Mouse (Mus musculus): ENCODE results near the gene Aph1a. TPM values are rescaled to one million over a fixed set of nuclear protein-coding genes. Genes with fewer than 3 reads are reported as not detected.
A peak's percentile ranks its signal among the peaks of the same experiment; 100 is the strongest.

Aph1a gene
- polyA plus RNA-seq, 1 experiment: 44.3 TPM

GRCm38 (mm10) chr3:95928658-95929503 lies 35.1 kb downstream of the Aph1a start, which contains the start of gene Anp32e:
Gene Anp32e (plus strand): TSS chr3:95929246.
- Histone ChIP-seq H3K9me3 (replicated peaks; ENCODE audit: control insufficient read depth, insufficient read depth, low read length, poor library complexity, severe bottlenecking) (no peaks in the 10 kb centered on the region), H3K9ac (ENCODE audit: low read depth, poor library complexity, severe bottlenecking) (peak within 1 kb of the TSS; percentile 99), H3K4me1 (ENCODE audit: control insufficient read depth, insufficient read depth, low read length) (no peaks in the 10 kb centered on the region), H3K27me3 (ENCODE audit: control insufficient read depth, insufficient read depth, low read length, poor library complexity, severe bottlenecking) (no peaks in the 10 kb centered on the region), H3K4me3 (ENCODE audit: low read depth, low read length) (peak within 1 kb of the TSS; percentile 99), H3K27ac (ENCODE audit: insufficient read depth, low read length) (peak within 1 kb of the TSS; percentile 59), H3K36me3 (ENCODE audit: control insufficient read depth, insufficient read depth, low read length, poor library complexity, severe bottlenecking) (peaks cover 7% of the 10 kb centered on the region)
- peak; percentile 46 for TF ChIP-seq POLR2A (IDR thresholded peaks at IDR 0.05; ENCODE audit: insufficient read depth, low read length)
- TF ChIP-seq CTCF (IDR thresholded peaks at IDR 0.05; ENCODE audit: low read depth, low read length): no peak
- TF ChIP-seq EP300 (IDR thresholded peaks at IDR 0.05; ENCODE audit: insufficient read depth, low read depth, low read length): 0 out of 2 replicates have a peak, but pooled peaks have one; percentile 35

- TF ChIP-seq POLR2A (IDR thresholded peaks at IDR 0.05; ENCODE audit: insufficient read depth, low read length): no peak
- no peak for TF ChIP-seq CTCF (IDR thresholded peaks at IDR 0.05; ENCODE audit: low read depth, low read length)
- no peak for TF ChIP-seq EP300 (IDR thresholded peaks at IDR 0.05; ENCODE audit: insufficient read depth, low read depth, low read length)
- H3K27me3 ChIP-seq (ENCODE audit: control insufficient read depth, insufficient read depth, low read length, poor library complexity, severe bottlenecking): no peaks in the 10 kb centered on the region
- no peaks in the 10 kb centered on the region for H3K4me1 ChIP-seq (ENCODE audit: control insufficient read depth, insufficient read depth, low read length)
- H3K9ac ChIP-seq (ENCODE audit: low read depth, poor library complexity, severe bottlenecking): peak overlapping the region; percentile 99
- peaks cover 16% of the 10 kb centered on the region for H3K36me3 ChIP-seq (ENCODE audit: control insufficient read depth, insufficient read depth, low read length, poor library complexity, severe bottlenecking)
- H3K4me3 ChIP-seq (ENCODE audit: low read depth, low read length): peak overlapping the region; percentile 99
- 0 out of 2 replicates have a peak overlapping the region, but pooled peaks have one; percentile 59 for H3K27ac ChIP-seq (ENCODE audit: insufficient read depth, low read length)
- no peaks in the 10 kb centered on the region for H3K9me3 ChIP-seq (replicated peaks; ENCODE audit: control insufficient read depth, insufficient read depth, low read length, poor library complexity, severe bottlenecking)
These were observed 36.1 kb downstream of the Aph1a start for GRCm38 (mm10) chr3:95929581-95930470.

GRCm38 (mm10) chr3:95930471-95930789 lies 36.7 kb downstream of the Aph1a start:
- Histone ChIP-seq H3K4me1 (ENCODE audit: control insufficient read depth, insufficient read depth, low read length) (no peaks in the 10 kb centered on the region), H3K36me3 (ENCODE audit: control insufficient read depth, insufficient read depth, low read length, poor library complexity, severe bottlenecking) (peaks cover 21% of the 10 kb centered on the region), H3K4me3 (ENCODE audit: low read depth, low read length) (peak overlapping the region; percentile 99), H3K27me3 (ENCODE audit: control insufficient read depth, insufficient read depth, low read length, poor library complexity, severe bottlenecking) (no peaks in the 10 kb centered on the region), H3K9me3 (replicated peaks; ENCODE audit: control insufficient read depth, insufficient read depth, low read length, poor library complexity, severe bottlenecking) (no peaks in the 10 kb centered on the region), H3K9ac (ENCODE audit: low read depth, poor library complexity, severe bottlenecking) (peak overlapping the region; percentile 99), H3K27ac (ENCODE audit: insufficient read depth, low read length) (no peak overlapping the region)
- TF ChIP-seq EP300 (IDR thresholded peaks at IDR 0.05; ENCODE audit: insufficient read depth, low read depth, low read length) (no peak), POLR2A (IDR thresholded peaks at IDR 0.05; ENCODE audit: insufficient read depth, low read length) (no peak), CTCF (IDR thresholded peaks at IDR 0.05; ENCODE audit: low read depth, low read length) (no peak)

GRCm38 (mm10) chr3:95931471-95931870 lies 37.7 kb downstream of the Aph1a start:
- Histone ChIP-seq H3K36me3 (ENCODE audit: control insufficient read depth, insufficient read depth, low read length, poor library complexity, severe bottlenecking) (peaks cover 24% of the 10 kb centered on the region), H3K4me1 (ENCODE audit: control insufficient read depth, insufficient read depth, low read length) (no peaks in the 10 kb centered on the region), H3K9ac (ENCODE audit: low read depth, poor library complexity, severe bottlenecking) (no peak overlapping the region), H3K27ac (ENCODE audit: insufficient read depth, low read length) (no peak overlapping the region), H3K4me3 (ENCODE audit: low read depth, low read length) (no peak overlapping the region), H3K9me3 (replicated peaks; ENCODE audit: control insufficient read depth, insufficient read depth, low read length, poor library complexity, severe bottlenecking) (no peaks in the 10 kb centered on the region), H3K27me3 (ENCODE audit: control insufficient read depth, insufficient read depth, low read length, poor library complexity, severe bottlenecking) (no peaks in the 10 kb centered on the region)
- TF ChIP-seq EP300 (IDR thresholded peaks at IDR 0.05; ENCODE audit: insufficient read depth, low read depth, low read length): no peak
- no peak for TF ChIP-seq CTCF (IDR thresholded peaks at IDR 0.05; ENCODE audit: low read depth, low read length)
- no peak for TF ChIP-seq POLR2A (IDR thresholded peaks at IDR 0.05; ENCODE audit: insufficient read depth, low read length)

GRCm38 (mm10) chr3:95932157-95932556 lies 38.4 kb downstream of the Aph1a start:
- TF ChIP-seq POLR2A (IDR thresholded peaks at IDR 0.05; ENCODE audit: insufficient read depth, low read length) (no peak), EP300 (IDR thresholded peaks at IDR 0.05; ENCODE audit: insufficient read depth, low read depth, low read length) (no peak), CTCF (IDR thresholded peaks at IDR 0.05; ENCODE audit: low read depth, low read length) (no peak)
- H3K36me3 ChIP-seq (ENCODE audit: control insufficient read depth, insufficient read depth, low read length, poor library complexity, severe bottlenecking): peaks cover 27% of the 10 kb centered on the region

More at GRCm38 (mm10) chr3:95932157-95932556, 38.4 kb downstream of the Aph1a start:
- H3K4me3 ChIP-seq (ENCODE audit: low read depth, low read length): no peak overlapping the region
- H3K9me3 ChIP-seq (replicated peaks; ENCODE audit: control insufficient read depth, insufficient read depth, low read length, poor library complexity, severe bottlenecking): no peaks in the 10 kb centered on the region
- no peak overlapping the region for H3K27ac ChIP-seq (ENCODE audit: insufficient read depth, low read length)
- no peak overlapping the region for H3K9ac ChIP-seq (ENCODE audit: low read depth, poor library complexity, severe bottlenecking)
- no peaks in the 10 kb centered on the region for H3K4me1 ChIP-seq (ENCODE audit: control insufficient read depth, insufficient read depth, low read length)
- no peaks in the 10 kb centered on the region for H3K27me3 ChIP-seq (ENCODE audit: control insufficient read depth, insufficient read depth, low read length, poor library complexity, severe bottlenecking)
